Mouse (Mus musculus): ENCODE data around the gene Tkt. TPM values are rescaled to one million over a fixed set of nuclear protein-coding genes. Genes with fewer than 3 reads are reported as not detected.
"Not testable (repeated sequence)": the region's sequence is repeated elsewhere in the genome, so short reads cannot be mapped to it uniquely, and the experiment has no call there.

Gene Tkt
- polyA plus RNA-seq, 1 experiment from 2014 or later, result 91.9 TPM

DNA sequence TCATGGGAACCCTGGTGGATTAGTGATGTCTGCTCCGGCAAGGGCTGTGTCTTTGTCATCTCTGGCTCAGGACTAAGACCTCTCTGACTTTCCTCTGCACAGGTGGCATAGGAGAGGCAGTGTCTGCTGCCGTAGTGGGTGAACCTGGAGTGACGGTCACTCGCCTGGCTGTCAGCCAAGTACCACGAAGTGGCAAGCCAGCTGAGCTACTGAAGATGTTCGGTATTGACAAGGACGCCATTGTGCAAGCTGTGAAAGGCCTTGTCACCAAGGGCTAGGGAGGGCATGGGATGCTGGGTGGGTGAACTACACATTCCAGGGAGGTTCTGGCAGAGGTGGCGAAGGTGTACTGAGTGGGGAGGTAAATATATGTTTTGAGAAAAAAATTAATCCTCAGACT, 25.1 kb downstream of the Tkt start:
- Histone ChIP-seq H3K4me1 (ENCODE audit: control insufficient read depth, insufficient read depth, low read length) (no peaks in the 10 kb centered on the region), H3K4me2 (ENCODE audit: low read depth, low read length) (no peak overlapping the region), H3K36me3 (ENCODE audit: control insufficient read depth, insufficient read depth, low read length) (peaks cover 68% of the 10 kb centered on the region), H3K27me3 (replicated peaks; ENCODE audit: control insufficient read depth, insufficient read depth, low read length) (no peaks in the 10 kb centered on the region), H3K4me3 (ENCODE audit: low read depth, low read length) (no peak overlapping the region), H3K9ac (ENCODE audit: low read depth, low read length) (no peak overlapping the region), H3K9me3 (ENCODE audit: control insufficient read depth, low read length) (no peaks in the 10 kb centered on the region), H3K27ac (replicated peaks; ENCODE audit: low read depth, low read length) (no peak overlapping the region)
- no peak for ATAC-seq (ENCODE audit: low read depth)
- DNase-seq (ENCODE audit: low spot score), result no peak
- WGBS, result 76% methylated on average over 8 of the region's 8 CpGs

DNA sequence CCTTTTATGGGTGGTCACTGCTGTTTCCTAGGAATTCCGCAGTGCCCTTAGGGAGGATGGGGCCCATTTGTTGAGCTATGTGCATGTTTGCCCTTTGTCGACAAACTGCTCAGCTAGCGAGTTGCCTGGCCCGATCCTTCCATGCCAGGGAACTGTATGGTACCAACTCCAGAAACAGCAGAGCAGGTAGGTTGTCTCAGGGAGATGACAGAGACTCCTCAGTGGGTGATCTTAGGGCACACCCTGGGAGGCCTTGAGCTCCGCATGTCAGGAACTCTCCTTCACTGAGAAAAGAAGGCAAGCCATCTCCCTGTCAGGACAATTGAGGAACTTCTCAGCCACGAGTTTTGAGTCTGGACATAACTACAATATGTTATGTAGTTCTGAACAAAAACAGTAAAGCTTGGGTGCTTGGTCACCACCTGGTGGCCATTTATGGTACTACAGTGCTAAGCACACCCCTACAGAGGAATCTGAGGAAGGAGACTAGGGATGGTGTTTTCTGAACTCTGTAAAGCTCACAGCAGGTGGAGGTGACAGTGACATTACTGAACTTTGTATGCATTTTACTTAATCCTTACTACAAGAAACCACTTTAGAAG, 25.9 kb downstream of the Tkt start:
- ATAC-seq (ENCODE audit: low read depth), result peak; percentile 62
- Histone ChIP-seq H3K4me3 (ENCODE audit: low read depth, low read length) (no peak overlapping the region), H3K36me3 (ENCODE audit: control insufficient read depth, insufficient read depth, low read length) (peaks cover 59% of the 10 kb centered on the region), H3K9ac (ENCODE audit: low read depth, low read length) (no peak overlapping the region), H3K4me2 (ENCODE audit: low read depth, low read length) (no peak overlapping the region), H3K9me3 (ENCODE audit: control insufficient read depth, low read length) (no peaks in the 10 kb centered on the region), H3K27me3 (replicated peaks; ENCODE audit: control insufficient read depth, insufficient read depth, low read length) (no peaks in the 10 kb centered on the region), H3K27ac (replicated peaks; ENCODE audit: low read depth, low read length) (no peak overlapping the region), H3K4me1 (ENCODE audit: control insufficient read depth, insufficient read depth, low read length) (no peaks in the 10 kb centered on the region)
- WGBS, result 59% methylated on average over 6 of the region's 6 CpGs
- DNase-seq (ENCODE audit: low spot score), result peak; percentile 75

DNA sequence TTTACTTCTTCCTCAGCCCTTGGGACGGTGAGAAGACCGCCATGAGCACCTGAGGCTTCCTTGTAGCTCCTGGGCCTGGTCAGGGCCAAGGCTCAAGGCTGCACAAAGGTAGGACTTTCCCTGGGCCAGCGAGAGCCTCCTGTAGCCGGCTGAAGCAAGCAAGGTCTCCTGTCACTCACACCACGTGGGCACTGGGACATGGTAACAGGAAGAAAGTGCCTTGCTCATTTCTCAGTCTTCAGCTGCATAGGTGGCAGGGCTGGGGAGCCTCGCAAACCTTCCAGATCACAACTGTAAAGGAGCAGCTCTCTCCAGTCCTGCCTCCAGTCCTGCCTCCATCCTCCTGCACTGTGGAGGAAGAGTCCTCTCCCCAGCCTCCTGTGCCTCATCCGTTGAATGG, 27.6 kb downstream of the Tkt start:
- H3K4me2 ChIP-seq (ENCODE audit: low read depth, low read length), result no peak overlapping the region
- H3K4me1 ChIP-seq (ENCODE audit: control insufficient read depth, insufficient read depth, low read length), result no peaks in the 10 kb centered on the region
- no peaks in the 10 kb centered on the region for H3K27me3 ChIP-seq (replicated peaks; ENCODE audit: control insufficient read depth, insufficient read depth, low read length)
- H3K36me3 ChIP-seq (ENCODE audit: control insufficient read depth, insufficient read depth, low read length), result peaks cover 42% of the 10 kb centered on the region
- no peak overlapping the region for H3K4me3 ChIP-seq (ENCODE audit: low read depth, low read length)
- no peak for ATAC-seq (ENCODE audit: low read depth)
- no peak for DNase-seq (ENCODE audit: low spot score)
- 73% methylated on average over 7 of the region's 7 CpGs for WGBS
- H3K9me3 ChIP-seq (ENCODE audit: control insufficient read depth, low read length), result no peaks in the 10 kb centered on the region
- H3K9ac ChIP-seq (ENCODE audit: low read depth, low read length), result no peak overlapping the region
- H3K27ac ChIP-seq (replicated peaks; ENCODE audit: low read depth, low read length), result no peak overlapping the region

DNA sequence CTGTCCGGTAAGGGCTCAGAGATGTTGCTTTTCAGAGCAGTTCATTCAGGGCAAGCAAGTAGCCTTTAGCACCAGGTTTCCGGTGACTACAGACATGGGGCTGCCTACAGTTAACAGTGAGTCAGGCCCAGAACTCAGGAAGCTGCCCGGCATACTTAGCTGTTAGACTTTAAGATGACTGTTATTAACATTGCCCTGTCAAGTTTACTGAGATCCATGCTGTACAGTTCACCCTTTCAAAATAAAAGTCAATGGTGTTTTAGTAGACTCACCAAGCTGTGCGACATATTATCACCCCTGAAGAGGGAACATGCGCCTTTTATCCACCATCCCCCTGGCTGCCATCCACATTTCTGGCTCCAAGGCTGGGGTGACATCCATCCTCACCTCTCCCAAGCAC, 28.1 kb downstream of the Tkt start:
- Histone ChIP-seq H3K27ac (replicated peaks; ENCODE audit: low read depth, low read length) (no peak overlapping the region), H3K4me2 (ENCODE audit: low read depth, low read length) (no peak overlapping the region), H3K36me3 (ENCODE audit: control insufficient read depth, insufficient read depth, low read length) (peaks cover 37% of the 10 kb centered on the region), H3K9me3 (ENCODE audit: control insufficient read depth, low read length) (no peaks in the 10 kb centered on the region), H3K9ac (ENCODE audit: low read depth, low read length) (no peak overlapping the region), H3K4me3 (ENCODE audit: low read depth, low read length) (no peak overlapping the region), H3K4me1 (ENCODE audit: control insufficient read depth, insufficient read depth, low read length) (no peaks in the 10 kb centered on the region), H3K27me3 (replicated peaks; ENCODE audit: control insufficient read depth, insufficient read depth, low read length) (no peaks in the 10 kb centered on the region)
- no peak for DNase-seq (ENCODE audit: low spot score)
- no peak for ATAC-seq (ENCODE audit: low read depth)
- WGBS, result 49% methylated on average over 5 of the region's 5 CpGs

DNA sequence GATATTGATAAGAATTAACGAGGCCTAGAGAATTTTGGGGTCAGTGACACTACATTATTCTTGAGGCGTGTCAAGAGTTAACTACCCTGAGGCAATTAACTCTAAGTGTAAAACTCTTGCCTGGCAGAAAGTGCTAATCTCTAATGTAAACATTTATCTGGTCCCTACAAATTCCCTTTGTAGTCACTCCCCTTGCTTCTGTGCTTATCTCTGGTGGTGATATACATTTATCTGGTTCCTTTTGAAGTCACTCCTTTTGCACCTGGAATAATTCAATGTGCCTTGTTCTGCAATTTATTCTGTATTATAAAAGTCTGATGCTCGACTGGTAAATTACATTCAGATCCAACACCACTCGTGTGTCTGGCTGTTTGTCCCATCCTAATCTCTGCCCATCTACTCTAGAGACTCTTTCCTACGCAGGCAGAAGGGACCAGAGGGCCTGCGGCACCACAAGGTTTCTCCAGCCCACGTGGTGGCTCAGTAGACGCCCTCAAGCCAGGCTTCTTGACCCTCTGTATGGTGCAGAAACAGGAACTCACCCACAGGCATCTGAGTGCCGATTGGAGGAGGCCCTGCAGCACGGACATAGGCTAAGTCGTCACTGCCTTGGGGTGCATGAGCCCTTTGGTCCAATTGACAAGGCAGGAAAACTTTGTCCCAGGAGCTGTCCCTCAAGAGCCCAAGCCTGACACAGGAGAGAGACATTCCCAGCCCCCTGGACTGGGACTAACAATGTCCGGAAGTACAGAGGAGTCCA, 29.3 kb downstream of the Tkt start:
- H3K9ac ChIP-seq (ENCODE audit: low read depth, low read length); ATAC-seq (ENCODE audit: low read depth); H3K4me2 ChIP-seq (ENCODE audit: low read depth, low read length); H3K27ac ChIP-seq (replicated peaks; ENCODE audit: low read depth, low read length); H3K27me3 ChIP-seq (replicated peaks; ENCODE audit: control insufficient read depth, insufficient read depth, low read length); H3K4me1 ChIP-seq (ENCODE audit: control insufficient read depth, insufficient read depth, low read length); H3K4me3 ChIP-seq (ENCODE audit: low read depth, low read length); H3K9me3 ChIP-seq (ENCODE audit: control insufficient read depth, low read length); DNase-seq (ENCODE audit: low spot score): not testable (repeated sequence)
- peaks cover 25% of the 10 kb centered on the region for H3K36me3 ChIP-seq (ENCODE audit: control insufficient read depth, insufficient read depth, low read length)
- 30% methylated on average over 10 of the region's 12 CpGs for WGBS

DNA sequence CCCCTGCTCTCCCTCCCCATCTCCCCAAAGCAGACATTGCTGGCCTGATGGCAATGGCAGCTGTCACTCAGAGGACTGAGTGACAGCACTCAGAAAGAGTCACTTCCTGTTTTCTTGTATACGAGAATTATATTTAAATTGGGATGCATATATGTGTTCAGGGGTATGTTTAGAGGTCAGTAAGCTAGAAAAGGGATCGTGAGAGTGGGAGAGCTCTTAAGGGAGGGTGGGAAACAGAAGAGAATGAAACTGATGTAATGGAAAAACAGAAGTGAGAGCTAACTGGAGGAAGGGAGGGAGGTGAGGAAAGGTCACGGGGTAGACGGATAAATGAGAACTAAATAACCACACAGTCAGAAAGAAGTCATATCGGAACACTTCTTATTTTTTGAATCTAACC, 31.0 kb downstream of the Tkt start:
- H3K27me3 ChIP-seq (replicated peaks; ENCODE audit: control insufficient read depth, insufficient read depth, low read length), result no peaks in the 10 kb centered on the region
- no peak overlapping the region for H3K9ac ChIP-seq (ENCODE audit: low read depth, low read length)
- H3K27ac ChIP-seq (replicated peaks; ENCODE audit: low read depth, low read length), result no peak overlapping the region
- no peak overlapping the region for H3K4me2 ChIP-seq (ENCODE audit: low read depth, low read length)
- H3K4me1 ChIP-seq (ENCODE audit: control insufficient read depth, insufficient read depth, low read length), result no peaks in the 10 kb centered on the region
- H3K9me3 ChIP-seq (ENCODE audit: control insufficient read depth, low read length), result no peaks in the 10 kb centered on the region
- no peak for ATAC-seq (ENCODE audit: low read depth)
- WGBS, result 73% methylated on average over 5 of the region's 5 CpGs
- H3K4me3 ChIP-seq (ENCODE audit: low read depth, low read length), result no peak overlapping the region
- peaks cover 13% of the 10 kb centered on the region; the same call in 1 of the 2 replicates for H3K36me3 ChIP-seq (ENCODE audit: control insufficient read depth, insufficient read depth, low read length)
- DNase-seq (ENCODE audit: low spot score), result no peak

DNA sequence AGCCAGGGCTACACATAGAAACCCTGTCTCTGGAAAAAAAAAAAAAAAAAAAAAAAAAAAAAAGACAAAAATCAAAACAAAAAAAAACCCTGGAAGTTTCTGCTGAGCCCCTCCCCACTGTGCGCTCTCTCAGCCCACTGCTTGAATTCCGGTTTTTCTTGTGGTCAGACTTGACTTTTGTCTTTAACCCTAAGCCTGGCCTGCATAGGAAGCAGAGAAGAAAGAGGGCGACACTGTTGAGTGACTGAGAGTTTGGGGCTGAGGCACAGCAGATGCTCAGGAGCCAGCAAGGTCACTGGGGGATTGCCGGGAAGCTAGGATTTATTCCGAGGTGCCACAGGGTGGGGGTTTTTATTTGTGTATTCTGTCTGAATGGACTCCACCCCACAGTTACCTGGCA, 31.7 kb downstream of the Tkt start:
- no peak overlapping the region for H3K4me2 ChIP-seq (ENCODE audit: low read depth, low read length)
- H3K4me3 ChIP-seq (ENCODE audit: low read depth, low read length), result no peak overlapping the region
- H3K27me3 ChIP-seq (replicated peaks; ENCODE audit: control insufficient read depth, insufficient read depth, low read length), result no peaks in the 10 kb centered on the region
- no peak overlapping the region for H3K27ac ChIP-seq (replicated peaks; ENCODE audit: low read depth, low read length)
- peaks cover 4% of the 10 kb centered on the region for H3K4me1 ChIP-seq (ENCODE audit: control insufficient read depth, insufficient read depth, low read length)
- ATAC-seq (ENCODE audit: low read depth) (no peak), DNase-seq (ENCODE audit: low spot score) (no peak)
- H3K9me3 ChIP-seq (ENCODE audit: control insufficient read depth, low read length), result no peaks in the 10 kb centered on the region
- WGBS, result 28% methylated on average over 5 of the region's 5 CpGs
- H3K36me3 ChIP-seq (ENCODE audit: control insufficient read depth, insufficient read depth, low read length), result peaks cover 10% of the 10 kb centered on the region; the same call in 1 of the 2 replicates
- no peak overlapping the region for H3K9ac ChIP-seq (ENCODE audit: low read depth, low read length)

DNA sequence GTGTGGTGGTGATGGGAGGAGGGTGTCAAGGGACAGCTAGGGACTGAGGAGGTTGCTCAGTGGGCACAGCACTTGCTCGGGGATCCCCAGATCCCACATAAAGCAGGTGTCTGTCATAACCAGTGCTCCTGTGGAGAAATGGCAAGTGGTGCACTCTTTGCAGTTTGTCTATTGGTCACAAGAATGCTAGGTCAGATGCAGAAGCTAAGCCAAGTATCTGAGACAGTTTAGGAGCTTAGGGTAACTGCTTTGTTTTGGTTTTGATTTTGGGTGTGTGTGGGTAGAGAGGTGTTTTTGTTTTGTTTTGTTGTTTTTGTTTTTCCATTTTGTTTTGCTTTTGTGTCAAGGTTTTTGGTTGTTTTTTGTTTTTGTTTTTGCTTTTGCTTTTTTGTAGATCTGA, 33.1 kb downstream of the Tkt start:
- DNase-seq (ENCODE audit: low spot score), result no peak
- 86% methylated on average over 1 of the region's 1 CpGs for WGBS
- H3K4me2 ChIP-seq (ENCODE audit: low read depth, low read length), result no peak overlapping the region

DNA sequence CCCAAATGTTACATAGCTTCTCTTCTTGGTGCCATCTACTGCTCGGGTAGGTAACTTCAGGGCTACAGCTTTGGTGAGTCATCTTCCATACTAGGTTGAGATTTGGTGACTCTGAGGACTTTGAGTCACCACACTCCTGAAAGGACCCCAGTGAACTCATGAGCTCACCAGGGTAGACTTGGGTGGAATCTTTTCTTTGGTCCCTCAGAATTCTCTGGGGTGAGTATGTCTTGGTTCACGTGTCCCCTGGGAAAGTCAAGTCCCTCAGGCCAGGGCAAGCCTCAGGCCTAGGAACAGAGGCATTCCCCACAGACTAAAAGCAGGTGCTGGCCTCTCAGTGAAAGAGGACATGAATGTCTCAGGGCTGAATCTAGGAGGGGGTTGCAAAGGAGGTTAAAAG, 35.9 kb downstream of the Tkt start:
- Histone ChIP-seq H3K9ac (ENCODE audit: low read depth, low read length) (no peak overlapping the region), H3K4me2 (ENCODE audit: low read depth, low read length) (no peak overlapping the region), H3K9me3 (ENCODE audit: control insufficient read depth, low read length) (no peaks in the 10 kb centered on the region), H3K27ac (replicated peaks; ENCODE audit: low read depth, low read length) (no peak overlapping the region), H3K27me3 (replicated peaks; ENCODE audit: control insufficient read depth, insufficient read depth, low read length) (no peaks in the 10 kb centered on the region), H3K4me1 (ENCODE audit: control insufficient read depth, insufficient read depth, low read length) (peaks cover 18% of the 10 kb centered on the region), H3K4me3 (ENCODE audit: low read depth, low read length) (no peak overlapping the region), H3K36me3 (ENCODE audit: control insufficient read depth, insufficient read depth, low read length) (no peaks in the 10 kb centered on the region)
- DNase-seq (ENCODE audit: low spot score), result no peak
- ATAC-seq (ENCODE audit: low read depth), result no peak
- WGBS, result 54% methylated on average over 2 of the region's 2 CpGs

More for the DNA sequence above, 33.1 kb downstream of the Tkt start:
- Histone ChIP-seq H3K4me1 (ENCODE audit: control insufficient read depth, insufficient read depth, low read length) (peaks cover 6% of the 10 kb centered on the region), H3K4me3 (ENCODE audit: low read depth, low read length) (no peak overlapping the region), H3K27ac (replicated peaks; ENCODE audit: low read depth, low read length) (no peak overlapping the region), H3K9ac (ENCODE audit: low read depth, low read length) (no peak overlapping the region), H3K9me3 (ENCODE audit: control insufficient read depth, low read length) (no peaks in the 10 kb centered on the region), H3K27me3 (replicated peaks; ENCODE audit: control insufficient read depth, insufficient read depth, low read length) (no peaks in the 10 kb centered on the region), H3K36me3 (ENCODE audit: control insufficient read depth, insufficient read depth, low read length) (no peaks in the 10 kb centered on the region)
- ATAC-seq (ENCODE audit: low read depth), result no peak

Measured in embryonic facial prominence, embryonic 14.5 days (tissue).